Mouse (Mus musculus) intestine, embryonic 16.5 days (tissue): ENCODE measurements around the gene Lrrc7. TPM values are rescaled to one million over a fixed set of nuclear protein-coding genes. Genes with fewer than 3 reads are reported as not detected.

Source experiments
- ATAC-seq: fragments of 200-750 bp; cut with Nextera tagmentation; 2 replicates; pipeline ENCODE4 v1.8.0; 2017; ENCODE audit warnings: moderate TSS enrichment, moderate library complexity
- H3K27ac ChIP-seq: fragments of 300-500 bp; sonication (generic); 2 replicates; pipeline ENCODE4 v1.5.1; 2014; ENCODE audit warnings: mild to moderate bottlenecking, low read length
- H3K27me3 ChIP-seq: fragments of 300-500 bp; sonication (generic); replicated peaks from 2 replicates; pipeline ENCODE4 v1.6.1; 2014; ENCODE audit warnings: low read length, control low read depth, mixed read lengths; ENCODE audit not compliant: control insufficient read depth, insufficient read depth
- H3K36me3 ChIP-seq: fragments of 300-500 bp; sonication (generic); 2 replicates; pipeline ENCODE4 v1.6.1; 2014; ENCODE audit warnings: low read length, control low read depth; ENCODE audit not compliant: control insufficient read depth, insufficient read depth
- H3K4me1 ChIP-seq: fragments of 300-500 bp; sonication (generic); 2 replicates; pipeline ENCODE4 v1.6.1; 2014; ENCODE audit warnings: low read length, control low read depth, mixed read lengths; ENCODE audit not compliant: control insufficient read depth, insufficient read depth
- H3K4me2 ChIP-seq: fragments of 300-500 bp; sonication (generic); 2 replicates; pipeline ENCODE4 v1.6.1; 2014; ENCODE audit warnings: low read depth, low read length, control low read depth
- H3K4me3 ChIP-seq: fragments of 300-500 bp; sonication (generic); 2 replicates; pipeline ENCODE4 v1.5.1; 2014; ENCODE audit warnings: mild to moderate bottlenecking, low read length
- H3K9ac ChIP-seq: fragments of 300-500 bp; sonication (generic); 2 replicates; pipeline ENCODE4 v1.6.1; 2014; ENCODE audit warnings: low read depth, low read length
- H3K9me3 ChIP-seq: fragments of 300-500 bp; sonication (generic); 2 replicates; pipeline ENCODE4 v1.6.1; 2016; ENCODE audit warnings: low read length, control low read depth; ENCODE audit not compliant: control insufficient read depth
- WGBS: fragments of 180-500 bp; shearing (Covaris S2); extraction: QIAGEN DNeasy Blood & Tissue Kit; methylation state at CpG from one replicate; pipeline ENCODE4 v1.1.7; 2014; 5-methylcytosine and 5-hydroxymethylcytosine counted together
- polyA plus RNA-seq: library from polyadenylated mRNA; unstranded; fragments of >200 nt; fragmentation: Nextera tagmentation; extraction: Ambion mirVana; gene quantifications from 2 replicates; pipeline ENCODE4 v1.2.1, GENCODE M21; 2015

The Lrrc7 gene
- polyA plus RNA-seq, 1 experiment from 2014 or later, result 0.88 TPM

GRCm38 (mm10) chr3:158210026-158210425 lies 352.0 kb downstream of the Lrrc7 start:
- ATAC-seq, result peak; percentile 58; the same call in 1 of the 2 replicates
- no peaks in the 10 kb centered on the region for H3K9me3 ChIP-seq
- 16% methylated on average over 2 of the region's 2 CpGs for WGBS
- H3K9ac ChIP-seq, result no peak overlapping the region
- H3K36me3 ChIP-seq, result no peaks in the 10 kb centered on the region
- H3K27me3 ChIP-seq, result no peaks in the 10 kb centered on the region
- no peaks in the 10 kb centered on the region for H3K4me1 ChIP-seq
- H3K4me2 ChIP-seq, result no peak overlapping the region
- no peak overlapping the region for H3K4me3 ChIP-seq
- H3K27ac ChIP-seq, result no peak overlapping the region

- no peak overlapping the region for H3K4me2 ChIP-seq
- no peaks in the 10 kb centered on the region for H3K36me3 ChIP-seq
- no peak overlapping the region for H3K27ac ChIP-seq
- H3K9me3 ChIP-seq, result no peaks in the 10 kb centered on the region
- WGBS, result 65% methylated on average over 2 of the region's 2 CpGs
- no peak overlapping the region for H3K9ac ChIP-seq
- no peaks in the 10 kb centered on the region for H3K4me1 ChIP-seq
- no peak overlapping the region for H3K4me3 ChIP-seq
- no peaks in the 10 kb centered on the region for H3K27me3 ChIP-seq
- no peak for ATAC-seq
Observed at GRCm38 (mm10) chr3:158207840-158208239, 354.2 kb downstream of the Lrrc7 start.

- ATAC-seq, result no peak
- no peak overlapping the region for H3K4me3 ChIP-seq
- H3K4me2 ChIP-seq, result no peak overlapping the region
- no peaks in the 10 kb centered on the region for H3K4me1 ChIP-seq
- no peaks in the 10 kb centered on the region for H3K27me3 ChIP-seq
- 82% methylated on average over 3 of the region's 3 CpGs for WGBS
- no peak overlapping the region for H3K9ac ChIP-seq
- H3K36me3 ChIP-seq, result no peaks in the 10 kb centered on the region
- H3K9me3 ChIP-seq, result no peaks in the 10 kb centered on the region
- no peak overlapping the region for H3K27ac ChIP-seq
Observed at GRCm38 (mm10) chr3:158202776-158203175, 359.2 kb downstream of the Lrrc7 start.

- no peak for ATAC-seq
- H3K36me3 ChIP-seq, result no peaks in the 10 kb centered on the region
Observed at GRCm38 (mm10) chr3:158195426-158195825, 366.6 kb downstream of the Lrrc7 start.

GRCm38 (mm10) chr3:158193229-158193628 lies 368.8 kb downstream of the Lrrc7 start:
- H3K9me3 ChIP-seq, result no peaks in the 10 kb centered on the region
- no peaks in the 10 kb centered on the region for H3K27me3 ChIP-seq
- no peaks in the 10 kb centered on the region for H3K4me1 ChIP-seq
- H3K27ac ChIP-seq, result no peak overlapping the region
- no peak overlapping the region for H3K4me2 ChIP-seq
- no peak overlapping the region for H3K4me3 ChIP-seq
- H3K36me3 ChIP-seq, result no peaks in the 10 kb centered on the region
- no peak for ATAC-seq
- H3K9ac ChIP-seq, result no peak overlapping the region
- WGBS, result 59% methylated on average over 1 of the region's 1 CpGs

More at GRCm38 (mm10) chr3:158195426-158195825, 366.6 kb downstream of the Lrrc7 start:
- Histone ChIP-seq H3K4me3 (no peak overlapping the region), H3K27me3 (no peaks in the 10 kb centered on the region), H3K4me1 (no peaks in the 10 kb centered on the region), H3K9me3 (no peaks in the 10 kb centered on the region), H3K9ac (no peak overlapping the region), H3K27ac (no peak overlapping the region), H3K4me2 (no peak overlapping the region)

GRCm38 (mm10) chr3:158174880-158175735 lies 386.9 kb downstream of the Lrrc7 start:
- no peaks in the 10 kb centered on the region for H3K36me3 ChIP-seq
- no peak overlapping the region for H3K4me2 ChIP-seq
- no peak overlapping the region for H3K27ac ChIP-seq
- no peaks in the 10 kb centered on the region for H3K27me3 ChIP-seq
- no peak for ATAC-seq
- H3K9ac ChIP-seq, result no peak overlapping the region
- H3K9me3 ChIP-seq, result no peaks in the 10 kb centered on the region
- WGBS, result 69% methylated on average over 10 of the region's 10 CpGs
- H3K4me1 ChIP-seq, result no peaks in the 10 kb centered on the region
- no peak overlapping the region for H3K4me3 ChIP-seq

- H3K4me3 ChIP-seq, result no peak overlapping the region
- no peaks in the 10 kb centered on the region for H3K27me3 ChIP-seq
- ATAC-seq, result no peak
- no peak overlapping the region for H3K4me2 ChIP-seq
- H3K36me3 ChIP-seq, result no peaks in the 10 kb centered on the region
- no peak overlapping the region for H3K9ac ChIP-seq
- H3K27ac ChIP-seq, result no peak overlapping the region
- H3K9me3 ChIP-seq, result no peaks in the 10 kb centered on the region
- WGBS, result 94% methylated on average over 8 of the region's 8 CpGs
- H3K4me1 ChIP-seq, result no peaks in the 10 kb centered on the region
Observed at GRCm38 (mm10) chr3:158169180-158169579, 392.8 kb downstream of the Lrrc7 start.

GRCm38 (mm10) chr3:158168454-158168853 lies 393.6 kb downstream of the Lrrc7 start:
- no peaks in the 10 kb centered on the region for H3K9me3 ChIP-seq
- no peak overlapping the region for H3K4me2 ChIP-seq
- H3K27ac ChIP-seq, result no peak overlapping the region
- no peak overlapping the region for H3K9ac ChIP-seq
- no peak for ATAC-seq
- no peaks in the 10 kb centered on the region for H3K4me1 ChIP-seq
- H3K27me3 ChIP-seq, result no peaks in the 10 kb centered on the region
- no peaks in the 10 kb centered on the region for H3K36me3 ChIP-seq
- 81% methylated on average over 4 of the region's 4 CpGs for WGBS
- H3K4me3 ChIP-seq, result no peak overlapping the region

GRCm38 (mm10) chr3:158165004-158165403 lies 397.0 kb downstream of the Lrrc7 start:
- H3K27ac ChIP-seq, result no peak overlapping the region
- no peaks in the 10 kb centered on the region for H3K9me3 ChIP-seq
- no peaks in the 10 kb centered on the region for H3K27me3 ChIP-seq
- no peak overlapping the region for H3K4me2 ChIP-seq
- ATAC-seq, result no peak
- H3K4me3 ChIP-seq, result no peak overlapping the region
- no peak overlapping the region for H3K9ac ChIP-seq
- no peaks in the 10 kb centered on the region for H3K36me3 ChIP-seq
- H3K4me1 ChIP-seq, result no peaks in the 10 kb centered on the region

GRCm38 (mm10) chr3:158164452-158164851 lies 397.6 kb downstream of the Lrrc7 start:
- Histone ChIP-seq H3K36me3 (no peaks in the 10 kb centered on the region), H3K4me3 (no peak overlapping the region), H3K27me3 (no peaks in the 10 kb centered on the region), H3K9ac (no peak overlapping the region), H3K4me1 (no peaks in the 10 kb centered on the region), H3K4me2 (no peak overlapping the region), H3K27ac (no peak overlapping the region), H3K9me3 (no peaks in the 10 kb centered on the region)
- no peak for ATAC-seq
- WGBS, result 85% methylated on average over 5 of the region's 5 CpGs
